Mouse (Mus musculus) cerebellum, adult (tissue): ENCODE results near the gene Six2.

ENCODE experiments used
- ATAC-seq: cut with Nextera tagmentation; 2 replicates; pipeline ENCODE4 v1.9.2; 2017; ENCODE audit warnings: mild to moderate bottlenecking, moderate library complexity, mixed read lengths; ENCODE audit not compliant: insufficient number of reproducible peaks, low FRiP score, low TSS enrichment

The Six2 gene

DNA sequence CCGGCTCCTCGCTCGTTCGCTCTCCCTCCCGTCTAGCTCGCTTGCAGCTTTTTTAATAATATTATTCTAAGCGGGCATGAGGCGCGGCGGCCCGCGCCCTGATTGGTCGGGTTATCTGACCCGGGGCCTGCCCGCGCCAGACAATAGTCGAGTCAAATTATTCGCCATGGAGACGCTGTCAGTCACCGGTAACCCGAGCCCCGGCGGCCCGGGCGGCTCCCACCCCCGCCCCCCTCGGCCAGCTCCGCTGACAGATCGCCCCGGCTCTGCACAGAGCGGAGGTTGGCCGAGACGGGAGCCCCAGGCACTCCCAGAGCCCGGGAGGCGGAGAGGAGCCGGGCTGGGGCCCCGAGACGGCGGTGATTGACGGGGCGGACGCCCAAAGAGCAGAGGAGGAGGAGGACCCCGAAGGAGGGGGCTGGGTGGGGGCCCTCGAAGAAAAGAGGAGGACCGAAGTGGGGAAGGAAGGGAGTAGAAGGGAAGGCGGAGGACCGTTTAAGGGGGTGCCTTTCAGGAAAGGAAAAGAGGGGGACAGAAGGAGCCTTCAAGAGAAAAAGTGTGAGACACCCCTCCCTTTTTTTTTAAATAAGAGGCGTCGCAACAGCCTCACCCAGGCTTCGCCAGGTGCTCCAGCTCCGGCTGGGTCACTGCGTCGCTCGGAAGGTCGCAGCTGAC, at the start of gene Six2:
Gene Six2, minus strand, starts transcription at position 39 of the 675 bp plus-strand sequence.
- ATAC-seq = no peak

DNA sequence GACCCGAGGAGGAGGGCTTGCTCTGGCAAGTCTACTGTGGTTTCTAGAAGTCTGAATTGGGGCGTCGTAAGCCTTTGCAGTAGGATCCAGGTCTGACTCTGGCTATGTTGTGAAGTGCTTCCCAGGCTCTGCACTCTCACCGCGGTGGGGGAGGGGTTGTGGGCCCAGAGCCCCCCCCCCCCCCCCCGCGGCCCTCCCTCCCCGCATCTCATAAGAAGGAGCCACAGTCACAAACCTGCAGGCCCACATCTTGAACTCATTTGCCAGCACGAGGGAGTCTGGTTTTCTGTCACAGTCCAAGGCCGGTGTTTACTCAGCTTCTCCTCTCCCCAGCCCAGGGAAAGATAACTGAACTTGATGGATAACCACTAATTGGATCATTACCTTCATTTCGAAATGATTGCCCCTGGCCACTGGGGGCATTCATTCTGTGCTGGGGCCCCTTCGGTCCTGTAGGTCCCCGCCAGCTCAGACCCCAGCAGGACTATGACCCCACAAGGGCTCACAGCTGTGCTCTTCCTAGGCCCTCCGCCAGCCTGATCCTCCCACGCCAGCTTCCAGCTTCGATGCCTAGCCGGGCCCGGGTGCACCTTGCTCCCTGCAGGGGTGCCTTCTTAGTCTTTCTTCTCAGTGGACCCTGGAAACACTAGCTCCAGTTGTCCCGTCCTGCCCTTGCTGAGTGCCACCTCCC, 49.2 kb upstream of the Six2 start:
- ATAC-seq = no peak

DNA sequence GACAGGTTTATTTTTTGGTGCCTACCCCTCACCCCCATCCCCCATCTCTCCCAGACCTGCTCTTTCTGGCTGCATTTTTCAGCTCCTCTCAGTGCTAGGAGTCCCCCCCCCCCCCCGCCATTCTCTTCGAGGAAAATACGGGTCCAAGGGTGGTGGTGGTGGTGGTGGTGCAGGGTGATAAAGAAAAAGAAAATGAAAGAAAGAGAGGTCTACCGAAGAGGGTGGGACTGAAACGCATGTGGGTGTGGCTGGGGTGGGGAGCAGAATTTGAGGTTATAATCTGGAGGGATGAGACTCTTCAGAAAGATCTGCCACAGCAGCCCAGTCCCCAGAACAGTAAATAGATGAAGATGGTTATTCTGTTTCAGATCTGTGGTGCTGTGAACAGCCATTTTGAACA, 43.3 kb upstream of the Six2 start:
- ATAC-seq = no peak

DNA sequence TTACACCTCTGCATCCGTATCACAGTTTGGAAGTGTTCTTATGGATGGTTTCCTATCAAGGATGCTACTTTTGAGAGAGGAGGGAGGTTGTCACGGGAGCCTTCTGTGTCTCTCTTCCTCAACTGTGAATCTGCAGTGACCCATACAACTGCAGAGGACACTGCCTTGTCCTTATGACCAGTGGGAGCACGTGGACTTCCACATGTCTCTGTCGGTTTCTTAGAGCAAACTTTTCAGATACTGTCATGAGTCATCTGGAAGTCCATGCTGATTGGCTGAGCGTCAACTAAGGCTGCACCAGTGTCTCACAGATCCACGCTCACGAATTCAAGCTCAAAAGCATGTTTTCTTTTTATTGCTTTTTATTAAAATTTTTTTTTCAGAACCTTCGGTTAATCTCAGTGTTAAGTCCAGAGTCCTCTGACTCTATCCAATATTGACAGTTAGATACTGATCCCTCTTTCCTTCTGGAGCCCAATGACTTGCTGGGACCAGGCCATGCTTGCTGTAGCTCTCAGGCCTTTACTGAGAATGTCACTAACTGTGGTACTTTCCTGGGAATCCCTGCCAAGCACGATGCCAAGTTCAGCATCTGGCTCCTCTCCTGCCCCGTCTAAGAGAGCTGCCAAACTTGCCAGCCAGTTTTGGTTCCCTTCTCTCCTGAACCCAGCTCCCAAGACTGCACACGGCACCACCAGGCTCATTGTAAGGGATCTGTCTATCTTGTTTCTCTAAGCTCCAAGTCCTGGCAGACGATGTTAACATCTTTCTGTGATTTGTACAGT, 42.3 kb upstream of the Six2 start:
- no peak for ATAC-seq

DNA sequence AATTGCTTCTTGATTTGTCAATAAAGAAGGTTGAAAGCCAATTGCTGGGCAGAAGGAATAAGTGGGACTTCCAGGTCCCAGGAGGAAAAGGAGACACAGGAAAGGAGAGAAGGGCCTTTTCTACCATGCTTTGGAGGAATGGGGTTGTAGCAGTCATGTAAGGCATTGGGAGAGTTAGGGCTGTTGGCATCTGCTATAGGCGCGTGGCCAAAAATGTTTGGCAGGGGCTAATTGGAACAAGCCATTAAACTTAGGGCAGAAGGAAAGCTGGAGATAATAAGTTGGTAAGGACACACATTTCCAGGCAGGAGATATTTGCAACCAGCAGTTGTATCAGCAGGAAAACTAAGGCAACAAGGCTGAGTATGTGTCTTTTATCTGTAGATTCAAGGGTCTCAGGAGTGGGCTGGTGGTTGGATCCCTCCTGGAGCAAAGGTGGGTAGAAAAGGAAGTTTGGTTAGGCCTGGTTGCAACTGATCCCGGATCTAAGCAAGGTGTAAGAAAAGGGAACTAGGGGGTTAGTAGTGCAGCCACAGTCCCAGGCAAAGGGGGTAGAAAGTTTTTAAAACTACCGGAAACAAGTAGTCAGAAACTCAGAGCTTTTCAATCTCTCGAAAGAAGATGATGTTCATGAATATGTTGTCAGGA, 40.1 kb upstream of the Six2 start:
- ATAC-seq = no peak

DNA sequence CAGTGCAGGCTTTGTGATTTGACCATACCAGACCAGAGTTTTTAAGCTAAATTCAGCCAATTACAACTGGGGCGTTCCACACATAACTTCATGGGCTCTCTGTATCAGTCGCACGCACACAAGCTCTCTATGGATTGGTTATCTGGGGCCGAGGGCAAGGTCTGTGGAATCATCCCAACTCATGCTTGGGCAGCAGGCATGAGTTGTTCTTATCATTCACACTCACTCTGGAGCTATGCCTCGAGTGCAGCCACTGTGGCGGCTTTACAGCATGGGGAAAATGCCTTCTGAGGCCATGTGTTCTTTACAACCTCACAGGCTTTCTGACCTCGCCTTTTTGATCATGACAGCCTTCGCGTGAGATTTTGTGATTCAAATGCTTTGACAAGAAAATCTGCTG, 37.9 kb upstream of the Six2 start:
- no peak for ATAC-seq

DNA sequence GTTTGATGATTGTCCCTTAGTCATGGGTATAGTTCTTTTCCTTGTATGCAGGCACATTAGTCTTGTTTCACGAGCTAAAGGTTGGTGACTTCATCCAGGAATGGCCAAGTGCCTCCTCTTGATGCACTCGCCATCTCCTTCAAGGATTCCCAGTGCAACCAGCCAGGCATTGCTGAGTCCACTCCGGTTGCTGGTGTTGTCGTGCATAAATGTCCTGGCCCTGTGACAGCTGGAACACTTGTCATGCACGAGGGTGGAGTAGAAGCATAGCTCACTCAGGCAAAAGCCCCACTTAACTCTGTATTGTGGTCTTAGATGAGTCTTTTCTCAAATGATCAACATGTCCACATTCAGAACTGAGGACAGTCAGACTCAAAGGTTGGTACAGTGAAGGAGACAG, 35.1 kb upstream of the Six2 start:
- no peak for ATAC-seq

DNA sequence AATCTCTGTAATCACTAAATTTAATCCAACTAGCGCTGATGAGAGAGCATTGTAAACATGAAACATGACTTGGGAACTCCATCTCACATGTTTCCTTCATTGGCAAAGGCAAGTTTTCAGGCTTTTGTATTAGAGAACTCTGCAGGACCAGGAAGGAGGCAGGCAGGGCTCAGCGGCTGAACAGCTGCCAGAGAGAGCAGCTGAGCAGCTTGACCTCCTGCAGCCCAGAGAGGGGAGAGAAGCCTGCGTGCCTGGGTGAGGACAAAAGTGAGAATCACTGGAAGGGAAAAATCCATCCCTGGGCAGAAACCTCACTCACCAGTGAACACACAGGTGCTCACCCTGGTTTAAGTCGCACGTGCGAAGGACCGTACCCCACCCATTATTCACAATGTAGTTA, 29.2 kb upstream of the Six2 start:
- ATAC-seq = no peak

DNA sequence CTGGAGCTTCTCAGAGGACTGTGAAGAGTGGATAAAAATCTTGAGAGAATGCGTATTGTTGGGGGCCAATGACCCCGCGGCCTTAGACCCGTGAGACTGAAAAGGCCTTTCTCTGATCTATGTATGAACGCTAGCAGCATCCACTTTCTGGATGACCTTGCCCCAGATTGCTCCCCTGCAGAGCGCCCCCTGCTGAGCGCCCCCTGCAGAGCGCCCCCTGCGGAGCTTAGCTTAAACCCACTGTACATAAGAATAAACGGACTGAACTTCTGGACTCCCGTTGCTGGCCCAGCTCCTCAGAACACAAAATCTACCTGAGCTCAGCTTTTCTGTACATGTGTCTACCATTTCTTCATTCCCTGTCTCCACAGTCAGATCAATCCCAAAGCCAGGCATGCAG, 27.7 kb upstream of the Six2 start:
- ATAC-seq = no peak

DNA sequence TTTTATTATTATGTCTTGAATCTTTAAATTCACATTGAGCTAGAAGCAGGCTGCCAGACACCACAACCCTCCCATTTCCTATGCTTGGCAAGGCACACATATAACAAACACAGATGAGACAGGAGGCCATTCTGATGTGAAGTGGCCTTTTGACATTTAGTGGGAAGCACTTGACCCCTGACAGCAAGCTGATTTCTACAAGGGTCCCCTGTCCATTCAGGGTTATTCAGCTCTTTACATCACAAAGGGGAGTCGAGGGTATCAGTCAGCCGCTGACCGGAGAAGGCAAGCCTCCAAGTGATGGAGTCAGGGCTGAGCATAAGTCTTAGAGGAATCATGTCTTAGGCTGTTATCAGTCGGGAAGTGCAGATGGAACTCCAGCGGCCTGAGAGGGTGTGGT, 26.3 kb upstream of the Six2 start:
- ATAC-seq = no peak

DNA sequence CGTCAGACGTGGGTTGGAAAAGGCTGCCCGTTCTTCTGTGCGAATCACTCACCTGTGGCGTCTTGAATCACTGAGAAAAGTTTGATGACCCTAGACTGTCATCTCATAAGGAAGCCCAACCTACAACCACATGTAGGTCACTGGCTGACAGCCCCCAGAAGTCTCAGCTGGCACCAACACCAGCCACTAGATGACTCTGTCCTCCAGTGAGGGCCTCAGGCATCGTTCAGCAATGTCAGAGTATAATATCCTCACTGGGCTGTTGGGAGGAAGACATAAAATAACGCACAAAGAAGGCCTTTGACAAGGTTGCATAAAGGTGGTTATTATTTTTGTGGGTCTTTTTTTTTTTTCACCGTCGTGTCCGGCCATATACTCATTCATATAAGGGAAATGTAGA, 24.8 kb upstream of the Six2 start:
- ATAC-seq = no peak

DNA sequence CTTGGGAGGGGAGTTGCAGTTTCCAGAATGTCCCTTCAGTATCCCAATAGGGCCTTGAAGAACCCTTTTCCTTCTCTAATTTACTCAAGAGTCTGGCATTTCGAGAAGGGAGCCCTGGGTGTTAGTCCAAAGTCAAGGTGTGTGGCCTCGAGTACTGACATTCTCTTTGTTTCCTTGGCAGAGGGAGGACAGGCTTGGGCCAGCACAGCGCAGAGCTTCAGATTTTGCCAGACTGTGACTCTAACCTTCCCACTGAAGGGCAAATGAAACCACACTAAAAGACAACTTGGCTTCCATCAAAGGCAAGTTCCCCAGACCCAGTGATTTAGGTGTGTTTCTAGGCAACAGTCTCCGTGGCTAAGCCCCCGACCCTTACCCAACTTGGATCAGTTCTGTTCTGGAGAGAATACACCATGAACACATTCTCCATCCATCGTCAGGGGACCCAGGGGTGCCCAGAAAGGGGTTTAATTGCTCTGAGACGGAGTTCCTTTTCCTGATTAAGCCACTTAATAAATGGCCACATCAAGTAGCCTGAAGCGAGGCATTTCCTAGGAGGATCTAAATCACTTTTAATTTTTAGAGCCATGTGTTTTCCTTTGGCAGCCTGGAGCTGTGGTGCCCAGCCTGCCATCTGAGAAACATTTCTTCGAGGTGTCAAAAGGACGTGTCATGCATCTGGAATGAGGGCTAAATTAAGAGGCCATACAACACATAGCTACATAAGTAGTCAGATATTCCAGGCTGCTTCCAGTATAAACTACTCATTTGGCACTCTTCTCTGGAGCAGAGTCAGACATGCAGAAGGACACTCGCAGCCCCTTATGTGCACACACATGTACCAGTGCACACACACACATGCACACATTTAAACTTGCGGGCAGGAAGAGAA, 16.5 kb upstream of the Six2 start:
- no peak for ATAC-seq

DNA sequence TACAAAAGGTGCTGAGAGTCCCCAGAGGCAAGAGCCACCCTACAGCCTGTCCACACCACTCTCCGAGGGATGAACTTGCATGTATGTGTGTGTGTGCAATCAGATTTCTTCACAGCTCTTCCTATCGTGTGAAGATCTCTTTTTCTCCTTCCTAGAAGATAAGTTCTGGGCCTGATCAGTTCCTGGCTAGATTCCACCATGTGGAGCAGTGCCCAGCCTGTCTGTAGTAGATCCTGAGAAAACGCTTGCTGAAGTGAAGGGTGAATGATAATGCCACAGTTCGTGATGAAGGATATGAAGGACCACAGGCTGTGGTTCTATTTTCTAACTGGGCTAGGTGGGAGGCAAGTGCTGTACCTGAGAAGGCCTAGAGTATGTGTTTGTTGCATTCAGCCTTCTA, 12.0 kb upstream of the Six2 start:
- ATAC-seq = no peak

DNA sequence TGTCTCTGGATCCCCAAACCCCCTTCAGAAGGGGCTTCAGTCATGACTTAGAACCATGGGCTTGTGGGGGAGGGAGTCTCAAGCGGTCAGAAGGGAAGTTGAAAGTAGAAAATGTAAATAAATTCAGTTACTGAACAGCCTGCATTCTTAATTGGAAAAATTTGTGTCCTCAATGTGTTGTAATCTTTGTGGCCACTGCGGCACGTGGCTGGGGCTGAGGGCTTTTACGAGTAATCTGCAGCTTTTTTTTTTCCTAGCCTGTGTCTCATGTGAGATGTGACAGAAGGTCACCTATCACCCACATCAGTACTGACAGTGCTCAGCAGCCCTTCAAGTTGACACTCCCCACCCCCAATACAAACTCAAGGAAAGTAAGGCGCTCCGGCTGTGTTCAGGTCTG, 10.6 kb upstream of the Six2 start:
- ATAC-seq = no peak

DNA sequence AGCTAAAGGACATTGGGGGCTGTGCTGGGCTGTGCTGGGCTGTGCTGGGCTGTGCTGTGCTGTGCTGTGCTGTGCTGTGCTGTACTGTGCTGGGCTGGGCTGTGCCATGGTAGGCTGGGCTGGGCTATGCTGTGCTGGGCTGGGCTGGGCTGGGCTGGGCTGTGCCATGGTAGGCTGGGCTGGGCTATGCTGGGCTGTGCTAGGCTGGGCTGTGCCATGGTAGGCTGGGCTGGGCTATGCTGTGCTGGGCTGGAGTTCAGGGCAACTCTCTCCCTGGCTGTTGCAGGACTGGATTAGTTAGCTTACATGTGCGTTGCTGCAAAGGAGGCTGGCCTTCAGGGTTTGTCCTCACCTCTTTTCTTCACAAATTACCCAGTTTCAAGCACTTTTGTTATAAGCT, 9.9 kb upstream of the Six2 start:
- no peak for ATAC-seq

DNA sequence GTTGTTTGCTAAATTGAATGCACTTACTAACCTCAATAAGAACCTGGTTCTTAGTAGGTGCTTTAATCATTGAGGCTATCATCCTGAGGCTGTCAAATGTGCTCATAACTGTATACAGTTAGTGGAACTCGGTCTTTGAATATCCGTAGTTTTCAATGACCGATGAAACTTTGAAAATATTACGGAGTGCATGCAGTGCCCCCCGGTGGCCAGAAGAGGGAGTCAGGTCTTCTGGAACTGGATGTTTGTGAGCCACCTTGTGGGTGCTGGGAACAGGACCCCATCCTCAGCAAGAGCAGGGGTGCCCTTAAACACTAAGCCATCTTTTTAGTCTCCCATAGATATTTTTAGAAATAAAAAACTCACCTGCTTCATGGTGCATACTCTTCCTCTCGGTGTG, 6.4 kb upstream of the Six2 start:
- no peak for ATAC-seq

DNA sequence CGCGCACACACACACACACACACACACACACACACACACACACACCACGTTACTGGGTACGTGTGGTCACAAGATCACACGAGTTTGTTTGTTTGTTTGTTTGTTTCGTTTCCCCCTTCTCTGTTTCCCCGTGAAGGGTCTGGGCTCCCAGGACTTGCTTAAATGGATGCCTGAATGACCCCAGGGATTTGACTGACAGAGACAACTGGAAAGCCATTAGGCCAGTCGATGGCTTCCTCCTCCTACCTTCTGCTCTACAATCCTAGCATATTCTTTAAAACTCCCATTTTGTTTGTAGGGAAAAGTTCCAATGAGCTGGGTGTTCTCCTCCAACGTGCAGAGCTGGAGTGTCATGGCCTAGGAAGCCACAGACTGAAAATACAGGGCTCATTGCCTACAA, 5.0 kb upstream of the Six2 start:
- ATAC-seq = no peak

DNA sequence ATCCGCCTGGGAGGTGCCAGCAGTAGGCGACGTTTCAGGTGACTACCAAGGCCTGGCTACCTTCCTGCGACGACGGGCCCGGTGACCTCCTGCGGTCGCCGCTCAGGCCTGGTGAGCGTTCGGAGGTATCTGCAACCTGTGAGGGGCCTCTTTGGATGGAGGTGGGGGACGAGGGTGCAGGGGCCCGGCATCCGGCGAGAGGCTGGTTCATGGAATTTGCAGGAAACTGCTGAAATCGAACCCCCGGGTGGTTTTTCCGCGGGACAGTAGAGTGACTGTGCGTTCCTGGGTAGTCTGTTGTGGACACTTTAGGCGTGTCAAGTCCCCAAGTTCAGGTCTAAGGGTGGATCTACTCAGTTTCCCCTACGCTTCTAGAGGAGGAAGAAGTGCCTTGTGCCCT, 4.5 kb upstream of the Six2 start:
- no peak for ATAC-seq

DNA sequence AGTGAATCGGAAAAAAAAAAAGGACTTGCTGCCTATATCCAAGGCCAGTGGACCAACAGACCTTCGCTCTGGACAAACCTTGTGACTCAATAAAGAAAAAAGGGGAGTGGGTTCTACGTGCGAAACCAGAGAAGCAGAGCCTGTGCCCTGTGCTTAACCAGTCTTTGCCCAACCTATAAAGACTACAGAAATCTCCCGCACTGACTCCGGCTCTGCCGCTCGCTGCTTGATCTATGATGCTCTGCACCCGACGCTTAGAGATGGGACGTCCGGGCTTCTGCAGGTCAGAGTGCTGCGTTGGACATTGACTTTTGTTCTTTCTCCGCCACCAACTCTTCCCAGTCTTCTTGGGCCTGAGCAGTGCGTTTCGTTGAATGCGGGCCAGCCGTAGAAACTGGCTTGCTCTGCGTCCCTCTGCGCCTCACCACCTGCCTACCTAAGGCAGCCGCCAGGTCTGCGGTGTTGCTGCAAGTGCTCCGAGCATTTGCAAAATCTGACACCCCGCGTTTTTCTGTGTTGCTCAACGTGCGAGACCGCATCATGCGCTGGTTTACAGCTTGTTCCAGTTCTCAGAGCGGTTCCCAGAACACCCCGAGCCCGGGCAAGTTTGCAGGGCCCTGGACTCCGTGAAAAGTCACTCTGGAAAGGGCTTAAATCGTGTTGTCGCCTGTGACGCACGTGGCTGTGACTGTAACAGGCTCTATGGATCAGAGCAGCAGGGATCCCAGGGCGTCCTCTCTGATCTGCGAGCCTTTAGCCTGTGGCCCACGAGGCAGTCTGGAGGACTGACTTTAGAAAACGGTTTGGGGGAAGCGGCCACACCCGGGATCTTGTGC, 3.8 kb upstream of the Six2 start:
- no peak for ATAC-seq
